Mouse (Mus musculus) layer of hippocampus, postnatal 14 days (tissue): ENCODE data around the gene Zfp91. TPM values are rescaled to one million over a fixed set of nuclear protein-coding genes. Genes with fewer than 3 reads are reported as not detected.

ENCODE experiments used
- total RNA-seq, 2 experiments: library from RNA; stranded (reverse); gene quantifications; 2 replicates each; pipeline ENCODE4 v1.2.3; 2021

The Zfp91 gene
- total RNA-seq, 2 experiments from 2014 or later = 89.1 to 95.0 TPM

Other genes with a start within 250 kb of the Zfp91 start
- gene Gm4952, start 196.2 kb downstream of the Zfp91 start, total RNA-seq = under 1 TPM; 0.14 to 0.33 TPM
- under 1 TPM; 0.21 to 0.24 TPM for gene Glyat, start 162.8 kb downstream of the Zfp91 start, total RNA-seq
- gene Olfr1442, start 125.7 kb downstream of the Zfp91 start, total RNA-seq = not detected
- not detected for gene Olfr1443, start 118.0 kb downstream of the Zfp91 start, total RNA-seq
- gene Keg1, start 100.3 kb downstream of the Zfp91 start, total RNA-seq = not detected
- gene Cntf, start 30.5 kb downstream of the Zfp91 start, total RNA-seq = 1 to 10 TPM; 3.0 to 4.7 TPM
- 1 to 10 TPM; 1.9 to 2.0 TPM for gene Lpxn, start 67 bp upstream of the Zfp91 start, total RNA-seq
- not detected for gene Gm5244, start 50.6 kb upstream of the Zfp91 start, total RNA-seq
- not detected for gene Olfr1444, start 61.2 kb upstream of the Zfp91 start, total RNA-seq
- gene Olfr1445, start 87.7 kb upstream of the Zfp91 start, total RNA-seq = not detected
- gene Olfr1446, start 97.4 kb upstream of the Zfp91 start, total RNA-seq = not detected
- not detected for gene Olfr1447, start 107.6 kb upstream of the Zfp91 start, total RNA-seq
- gene Olfr1448, start 128.3 kb upstream of the Zfp91 start, total RNA-seq = not detected
- not detected for gene Olfr1449, start 134.7 kb upstream of the Zfp91 start, total RNA-seq
- not detected for gene Olfr1450, start 154.1 kb upstream of the Zfp91 start, total RNA-seq
- gene Olfr1451, start 198.9 kb upstream of the Zfp91 start, total RNA-seq = not detected
- gene Olfr1453, start 232.2 kb upstream of the Zfp91 start, total RNA-seq = not detected